Mouse (Mus musculus) limb, embryonic 13.5 days (tissue): Measurements from ENCODE around the gene Rbpms2. TPM values are rescaled to one million over a fixed set of nuclear protein-coding genes. Genes with fewer than 3 reads are reported as not detected.
A peak's percentile ranks its signal among the peaks of the same experiment; 100 is the strongest.

ENCODE experiments used
- ATAC-seq: fragments of 200-750 bp; cut with Nextera tagmentation; 2 replicates; pipeline ENCODE4 v1.8.0; 2017; ENCODE audit warnings: low read depth, moderate number of reproducible peaks, moderate TSS enrichment; ENCODE audit not compliant: low FRiP score
- H3K27ac ChIP-seq: fragments of 300-500 bp; sonication (generic); 2 replicates; pipeline ENCODE4 v1.5.1; 2015; ENCODE audit warnings: inconsistent platforms, mild to moderate bottlenecking, moderate library complexity
- H3K27me3 ChIP-seq: fragments of 300-500 bp; sonication (generic); 2 replicates; pipeline ENCODE4 v1.6.1; 2015; ENCODE audit warnings: mild to moderate bottlenecking, inconsistent platforms
- H3K36me3 ChIP-seq: fragments of 300-500 bp; sonication (generic); 2 replicates; pipeline ENCODE4 v1.6.1; 2015; ENCODE audit warnings: inconsistent platforms, mild to moderate bottlenecking, moderate library complexity
- H3K4me1 ChIP-seq: fragments of 300-500 bp; sonication (generic); 2 replicates; pipeline ENCODE4 v1.6.1; 2015; ENCODE audit warnings: inconsistent platforms
- H3K4me2 ChIP-seq: fragments of 300-500 bp; sonication (generic); replicated peaks from 2 replicates; pipeline ENCODE4 v1.6.1; 2015; ENCODE audit warnings: inconsistent platforms, mild to moderate bottlenecking, moderate library complexity
- H3K4me3 ChIP-seq: fragments of 300-500 bp; sonication (generic); 2 replicates; pipeline ENCODE4 v1.5.1; 2015; ENCODE audit warnings: moderate library complexity, mild to moderate bottlenecking, inconsistent platforms
- H3K9ac ChIP-seq: fragments of 300-500 bp; sonication (generic); 2 replicates; pipeline ENCODE4 v1.6.1; 2015; ENCODE audit warnings: mild to moderate bottlenecking, inconsistent platforms
- H3K9me3 ChIP-seq: fragments of 300-500 bp; sonication (generic); 2 replicates; pipeline ENCODE4 v1.6.1; 2016; ENCODE audit warnings: inconsistent platforms
- WGBS: fragments of 180-500 bp; shearing (Covaris S2); methylation state at CpG from one replicate; pipeline ENCODE4 v1.1.7; 2015; 5-methylcytosine and 5-hydroxymethylcytosine counted together
- polyA plus RNA-seq: library from polyadenylated mRNA; unstranded; fragments of >200 nt; fragmentation: Nextera tagmentation; extraction: Ambion mirVana; gene quantifications from 2 replicates; pipeline ENCODE4 v1.2.1, GENCODE M21; 2015

Rbpms2 gene
- polyA plus RNA-seq, 1 experiment from 2014 or later, result 16.1 TPM

DNA sequence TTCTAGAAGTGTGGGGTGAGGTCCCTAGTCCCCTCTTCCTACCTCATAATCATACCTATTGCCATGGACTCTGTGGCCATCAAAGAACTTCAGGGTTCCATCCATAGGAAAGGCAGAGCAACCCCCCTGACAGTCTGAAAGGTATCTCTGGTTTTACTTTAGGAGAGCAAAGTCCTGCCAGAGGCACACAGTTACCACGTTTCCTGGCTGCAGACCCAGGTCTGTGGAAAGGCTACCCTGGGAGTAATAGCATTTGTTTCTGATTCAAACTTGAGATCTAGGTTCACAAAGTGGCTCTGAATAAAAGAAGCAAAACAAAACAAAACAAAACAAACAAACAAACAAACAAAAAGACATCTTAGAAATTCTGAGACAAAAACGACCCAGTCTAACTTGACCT is 5.2 kb upstream of the Rbpms2 start:
- peaks cover 25% of the 10 kb centered on the region for H3K27me3 ChIP-seq
- no peak overlapping the region for H3K4me3 ChIP-seq
- H3K27ac ChIP-seq, result no peak overlapping the region
- ATAC-seq, result no peak
- H3K36me3 ChIP-seq, result no peaks in the 10 kb centered on the region
- peaks cover 8% of the 10 kb centered on the region for H3K4me1 ChIP-seq
- 58% methylated on average over 2 of the region's 2 CpGs for WGBS
- H3K9me3 ChIP-seq, result no peaks in the 10 kb centered on the region
- H3K4me2 ChIP-seq, result no peak overlapping the region
- H3K9ac ChIP-seq, result no peak overlapping the region

DNA sequence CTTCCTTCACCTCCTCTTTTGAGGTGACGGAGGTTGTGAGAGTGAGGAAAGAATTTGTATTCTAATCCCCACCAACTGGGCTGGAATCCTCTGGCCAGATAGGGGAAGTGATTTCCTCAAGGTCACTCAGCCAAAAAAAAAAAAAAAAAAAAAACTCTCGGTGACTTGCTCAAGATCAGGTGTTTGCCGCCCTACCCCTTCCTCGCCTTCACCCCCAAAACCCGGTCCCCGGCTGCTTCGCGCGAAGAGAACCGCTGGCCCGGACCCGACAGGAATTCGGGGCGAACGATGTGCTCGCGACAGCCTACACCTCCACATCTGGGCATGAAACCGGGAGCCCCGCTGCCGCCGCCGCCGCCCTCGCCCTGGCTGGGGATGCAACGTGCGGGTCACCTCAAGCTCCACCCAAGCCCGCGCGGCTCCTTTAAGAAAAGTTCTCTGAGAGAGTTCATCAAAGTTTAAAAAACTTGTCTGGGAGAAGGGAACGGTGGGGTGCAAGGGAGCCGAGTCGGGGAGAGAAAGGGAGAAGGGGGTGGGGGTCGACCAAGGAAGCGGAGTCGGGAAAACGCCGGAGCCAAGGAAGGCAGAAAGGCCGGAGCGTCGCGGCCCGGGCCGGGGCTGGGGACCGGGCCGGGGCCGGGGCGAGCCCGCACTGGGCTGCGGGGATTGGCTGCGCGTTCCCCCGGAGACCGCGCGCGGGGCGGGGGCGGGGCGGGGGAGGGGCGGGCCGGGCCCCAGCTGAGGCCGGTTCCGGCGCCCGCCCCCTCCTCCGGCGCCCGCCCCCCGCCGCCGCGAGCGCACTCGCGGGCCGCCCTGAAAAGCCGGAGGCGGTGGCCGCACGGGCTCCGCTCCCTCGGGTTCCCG is 551 bp downstream of the Rbpms2 start:
- H3K27ac ChIP-seq, result 0 out of 2 replicates have a peak overlapping the region, but pooled peaks have one; percentile 39
- no peaks in the 10 kb centered on the region for H3K36me3 ChIP-seq
- H3K9ac ChIP-seq, result peak overlapping the region; percentile 67
- WGBS, result under 1% methylated on average over 35 of the region's 83 CpGs
- peak; percentile 89 for ATAC-seq
- H3K4me2 ChIP-seq, result peak overlapping the region; percentile 97
- H3K4me3 ChIP-seq, result peak overlapping the region; percentile 58
- peaks cover 25% of the 10 kb centered on the region for H3K4me1 ChIP-seq
- H3K9me3 ChIP-seq, result no peaks in the 10 kb centered on the region
- H3K27me3 ChIP-seq, result peaks cover 44% of the 10 kb centered on the region

DNA sequence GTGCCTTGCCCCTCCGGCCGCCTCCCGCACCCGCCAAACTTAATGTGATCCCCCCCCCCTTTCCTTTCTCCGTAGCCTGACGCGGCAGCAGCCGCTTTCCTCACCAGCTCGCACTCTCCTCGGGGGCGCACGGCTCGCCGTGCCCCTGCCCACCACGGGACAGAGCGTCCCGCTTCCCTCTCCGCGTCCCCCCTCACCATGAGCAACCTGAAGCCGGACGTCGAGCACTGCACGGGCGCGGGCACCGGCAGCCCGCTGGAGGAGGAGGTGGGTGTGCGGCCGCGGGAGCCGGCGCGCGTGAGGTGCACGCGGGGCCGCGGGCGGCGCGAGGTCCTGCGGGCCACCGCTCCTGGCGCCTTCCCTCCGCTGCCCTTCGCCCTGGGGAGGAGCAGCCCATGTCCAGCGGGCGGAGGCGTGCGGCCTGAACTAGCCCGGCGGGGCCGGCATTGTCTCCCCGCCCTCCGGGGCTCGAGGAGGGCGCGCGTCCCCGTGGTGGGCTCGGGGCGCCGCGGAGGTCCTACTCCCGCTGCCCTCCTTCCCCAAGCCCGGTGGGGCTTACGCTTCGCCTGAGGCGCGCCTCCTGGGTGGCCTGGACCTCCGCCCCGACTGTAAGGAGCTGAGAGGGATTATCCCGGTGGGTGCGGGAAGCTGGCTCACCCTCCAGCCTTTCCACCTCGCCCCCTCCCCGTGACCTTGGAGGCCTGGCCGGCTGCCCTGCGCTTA is 1.3 kb downstream of the Rbpms2 start:
- Histone ChIP-seq H3K9ac (peak overlapping the region; percentile 67), H3K4me2 (peak overlapping the region; percentile 97), H3K27me3 (peaks cover 44% of the 10 kb centered on the region), H3K36me3 (no peaks in the 10 kb centered on the region), H3K27ac (no peak overlapping the region), H3K4me3 (peak overlapping the region; percentile 58), H3K9me3 (no peaks in the 10 kb centered on the region), H3K4me1 (peaks cover 25% of the 10 kb centered on the region)
- ATAC-seq, result peak; percentile 73
- WGBS, result under 1% methylated on average over 58 of the region's 78 CpGs

DNA sequence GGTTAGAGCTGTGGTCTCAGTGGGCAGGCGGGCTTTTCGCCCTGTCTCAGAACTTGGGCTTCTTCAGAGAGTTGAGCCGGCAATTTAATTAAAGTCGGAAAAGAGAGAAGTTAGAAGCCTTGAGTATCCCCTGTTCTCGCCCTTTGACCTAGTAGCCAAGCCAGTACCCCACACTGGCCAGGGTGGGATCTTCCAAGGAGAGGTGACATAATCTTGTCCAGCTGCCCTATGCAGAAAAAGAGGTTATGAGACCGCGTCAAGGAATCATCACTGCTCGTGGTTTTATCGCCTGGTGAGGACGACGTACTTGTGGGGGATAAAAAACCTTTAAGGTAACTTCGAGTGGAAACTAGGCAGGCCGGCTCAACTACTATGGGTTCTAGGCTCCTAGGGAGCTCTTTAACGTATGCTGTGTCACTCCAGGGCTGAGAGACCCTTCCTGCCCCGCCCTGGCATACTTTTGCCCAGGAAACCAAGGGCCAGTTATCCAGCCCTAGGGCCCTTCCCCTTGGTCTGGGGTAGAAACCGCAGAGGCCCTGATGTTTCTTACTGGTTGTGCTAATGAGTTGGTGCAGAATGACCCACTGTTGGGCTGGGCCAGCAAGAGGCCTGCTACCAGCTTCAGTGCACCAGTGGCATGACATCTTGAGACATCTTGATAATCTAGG is 2.0 kb downstream of the Rbpms2 start:
- Histone ChIP-seq H3K4me3 (peak overlapping the region; percentile 58), H3K9ac (peak overlapping the region; percentile 67), H3K27ac (no peak overlapping the region), H3K9me3 (no peaks in the 10 kb centered on the region), H3K36me3 (no peaks in the 10 kb centered on the region), H3K4me1 (peaks cover 25% of the 10 kb centered on the region), H3K27me3 (peaks cover 38% of the 10 kb centered on the region), H3K4me2 (peak overlapping the region; percentile 97)
- ATAC-seq, result no peak
- 20% methylated on average over 16 of the region's 16 CpGs for WGBS

DNA sequence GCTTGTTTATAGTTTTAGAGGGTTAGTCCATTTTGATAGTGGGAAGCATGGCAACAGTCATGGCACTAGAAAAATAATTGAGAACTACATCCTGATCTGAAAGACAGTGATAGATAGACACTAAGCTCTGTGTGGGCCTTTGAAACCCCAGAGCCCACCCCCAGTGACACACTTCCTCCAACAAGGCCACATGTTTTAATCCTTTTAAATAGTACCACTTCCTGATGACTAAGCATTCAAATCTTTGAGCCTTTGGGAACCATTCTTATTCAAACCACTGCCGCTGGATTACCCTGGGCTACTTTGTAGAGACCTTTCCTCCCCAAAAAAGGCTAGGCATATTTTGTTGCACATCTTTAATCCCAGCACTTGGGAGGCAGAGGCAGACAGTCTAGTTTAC is 6.3 kb downstream of the Rbpms2 start:
- WGBS, result 94% methylated on average over 1 of the region's 1 CpGs
- H3K9ac ChIP-seq, result no peak overlapping the region
- no peak overlapping the region for H3K4me2 ChIP-seq
- H3K4me1 ChIP-seq, result peaks cover 27% of the 10 kb centered on the region
- H3K36me3 ChIP-seq, result no peaks in the 10 kb centered on the region
- H3K4me3 ChIP-seq, result no peak overlapping the region
- H3K9me3 ChIP-seq, result no peaks in the 10 kb centered on the region
- H3K27me3 ChIP-seq, result peaks cover 18% of the 10 kb centered on the region
- ATAC-seq, result no peak
- H3K27ac ChIP-seq, result no peak overlapping the region

DNA sequence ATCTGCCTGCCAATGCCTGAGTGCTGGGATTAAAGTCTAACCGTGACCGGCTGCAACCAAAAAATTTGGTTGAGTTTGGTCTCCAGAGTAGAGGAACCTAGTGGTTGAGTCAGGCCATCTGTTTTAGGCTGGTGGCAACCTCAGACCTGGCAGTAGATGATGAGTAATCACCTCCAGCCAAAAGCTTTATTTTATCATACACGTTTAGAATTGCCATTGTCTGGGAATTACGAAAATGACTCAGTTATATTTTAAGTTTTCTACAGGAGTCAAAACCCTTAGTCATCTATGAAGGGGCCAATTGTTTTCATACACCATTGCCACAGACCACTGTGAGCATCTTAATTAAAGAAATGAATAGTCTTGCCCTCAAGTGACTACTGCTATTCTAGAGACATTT is 7.5 kb downstream of the Rbpms2 start:
- H3K4me3 ChIP-seq, result no peak overlapping the region
- no peak overlapping the region for H3K9ac ChIP-seq
- H3K4me1 ChIP-seq, result peaks cover 28% of the 10 kb centered on the region
- WGBS, result 91% methylated on average over 4 of the region's 4 CpGs
- H3K27ac ChIP-seq, result no peak overlapping the region
- no peak overlapping the region for H3K4me2 ChIP-seq
- 0 out of 2 replicates have a peak, but pooled peaks cover 6% of the 10 kb centered on the region for H3K27me3 ChIP-seq
- no peak for ATAC-seq
- no peaks in the 10 kb centered on the region for H3K36me3 ChIP-seq
- no peaks in the 10 kb centered on the region for H3K9me3 ChIP-seq

DNA sequence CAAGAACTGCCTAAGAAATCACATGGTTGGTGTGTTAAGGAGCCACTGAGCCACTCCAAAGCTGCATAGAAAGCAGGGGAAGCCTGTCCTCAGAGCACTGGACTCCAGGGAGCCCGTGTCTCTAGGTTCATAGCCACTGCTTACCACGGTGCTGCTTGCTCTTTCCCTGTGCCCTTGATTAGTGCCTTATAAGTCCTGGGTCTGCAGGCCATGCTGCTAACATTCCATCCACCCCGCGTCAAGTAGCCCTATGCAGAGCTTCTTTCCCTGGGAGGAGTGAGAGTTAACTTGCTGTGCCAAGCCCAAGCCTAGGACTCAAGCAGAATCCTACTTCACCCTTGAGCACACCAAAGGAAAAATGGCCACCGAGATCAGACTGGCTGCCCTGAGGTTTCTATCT is 9.6 kb downstream of the Rbpms2 start:
- Histone ChIP-seq H3K27ac (no peak overlapping the region), H3K4me2 (no peak overlapping the region), H3K4me3 (no peak overlapping the region), H3K4me1 (peaks cover 23% of the 10 kb centered on the region), H3K36me3 (no peaks in the 10 kb centered on the region), H3K9me3 (no peaks in the 10 kb centered on the region), H3K27me3 (no peaks in the 10 kb centered on the region), H3K9ac (no peak overlapping the region)
- ATAC-seq, result no peak
- WGBS, result 46% methylated on average over 5 of the region's 5 CpGs

DNA sequence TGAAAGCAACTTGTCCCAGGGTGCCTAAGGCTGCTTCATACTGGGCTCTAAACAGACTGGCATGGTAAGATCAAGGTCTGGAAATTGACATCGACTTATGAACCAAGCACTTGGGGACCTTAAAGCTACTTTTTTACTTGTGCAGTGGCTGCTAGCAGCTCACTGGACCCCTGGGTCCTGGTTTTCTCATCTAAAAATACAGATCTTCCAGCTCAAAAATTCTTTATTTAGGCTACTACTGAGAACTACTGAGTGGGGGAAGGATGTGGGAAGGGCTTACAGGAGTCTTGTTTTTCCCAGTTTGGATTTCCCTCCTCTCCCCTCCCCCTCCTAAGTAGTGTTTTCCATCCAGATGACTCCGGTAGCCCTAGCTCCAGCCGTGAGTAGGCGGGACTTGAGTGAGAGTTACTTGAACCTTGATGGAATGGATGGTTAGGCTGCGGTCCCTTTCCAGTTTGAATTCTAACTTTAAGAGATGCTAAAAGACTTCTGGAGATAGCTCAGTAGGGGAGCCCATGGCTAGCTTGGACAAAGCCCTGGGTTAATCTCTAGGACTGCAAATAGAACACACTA is 11.5 kb downstream of the Rbpms2 start:
- no peaks in the 10 kb centered on the region for H3K27me3 ChIP-seq
- H3K4me2 ChIP-seq, result peak overlapping the region; percentile 27
- H3K9ac ChIP-seq, result no peak overlapping the region
- H3K4me1 ChIP-seq, result peaks cover 26% of the 10 kb centered on the region
- H3K36me3 ChIP-seq, result no peaks in the 10 kb centered on the region
- ATAC-seq, result 0 out of 2 replicates have a peak, but pooled peaks have one; percentile 40
- H3K27ac ChIP-seq, result peak overlapping the region; percentile 33; the same call in 1 of the 2 replicates
- 5% methylated on average over 5 of the region's 5 CpGs for WGBS
- no peak overlapping the region for H3K4me3 ChIP-seq
- H3K9me3 ChIP-seq, result no peaks in the 10 kb centered on the region

DNA sequence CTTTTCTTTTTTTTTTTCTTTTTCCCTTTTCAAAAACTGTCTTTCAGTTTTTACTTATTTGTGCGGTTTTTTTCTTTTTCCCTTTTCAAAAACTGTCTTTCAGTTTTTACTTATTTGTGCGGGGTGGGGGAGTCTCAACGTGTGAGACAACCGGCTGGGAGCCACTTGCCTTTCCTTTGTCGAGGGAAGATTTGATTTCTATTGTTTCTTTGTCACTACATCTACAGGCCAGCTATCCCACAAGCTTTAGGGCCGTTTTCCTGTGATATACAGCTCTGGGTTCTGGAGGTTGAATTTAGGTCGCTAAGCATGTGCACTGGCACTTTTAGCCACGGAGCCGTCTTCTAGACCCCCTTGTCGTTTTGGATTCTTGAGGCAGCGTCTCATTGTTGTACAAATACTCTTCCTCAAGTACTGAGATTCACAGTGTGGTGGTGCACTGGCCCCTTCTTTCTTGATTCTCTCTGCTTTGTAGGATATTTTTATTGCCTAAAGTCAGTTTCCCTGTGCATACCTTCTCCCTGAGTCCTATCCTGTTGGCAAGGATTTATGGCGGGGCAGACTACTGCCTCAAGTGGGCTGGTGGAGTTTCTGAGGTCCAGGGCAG is 12.1 kb downstream of the Rbpms2 start:
- 22% methylated on average over 12 of the region's 12 CpGs for WGBS
- Histone ChIP-seq H3K27me3 (no peaks in the 10 kb centered on the region), H3K4me2 (peak overlapping the region; percentile 27), H3K27ac (no peak overlapping the region), H3K9me3 (no peaks in the 10 kb centered on the region), H3K4me1 (peaks cover 29% of the 10 kb centered on the region), H3K36me3 (no peaks in the 10 kb centered on the region), H3K9ac (no peak overlapping the region), H3K4me3 (no peak overlapping the region)
- no peak for ATAC-seq

DNA sequence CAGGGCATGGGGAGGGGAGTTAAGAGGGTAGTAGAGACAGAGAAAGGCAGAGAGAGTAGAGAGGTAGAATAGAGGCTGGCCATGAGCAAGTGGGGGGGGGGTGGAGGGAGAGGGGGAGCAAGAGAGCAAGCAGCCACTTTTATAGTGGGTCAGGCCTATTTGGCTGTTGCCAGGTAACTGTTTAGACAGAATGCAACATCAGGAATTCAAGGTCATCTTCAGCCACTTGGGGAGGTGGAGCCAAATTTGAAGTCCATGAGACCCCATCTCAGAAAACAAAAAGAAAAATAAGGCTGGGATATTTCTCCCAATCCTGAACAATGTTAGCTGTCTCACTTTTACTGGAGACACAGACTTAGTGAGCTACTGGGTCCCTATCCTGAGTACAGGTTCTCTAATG is 13.1 kb downstream of the Rbpms2 start:
- no peaks in the 10 kb centered on the region for H3K9me3 ChIP-seq
- no peak for ATAC-seq
- no peak overlapping the region for H3K27ac ChIP-seq
- H3K4me3 ChIP-seq, result no peak overlapping the region
- no peaks in the 10 kb centered on the region for H3K36me3 ChIP-seq
- H3K9ac ChIP-seq, result no peak overlapping the region
- no peaks in the 10 kb centered on the region for H3K27me3 ChIP-seq
- H3K4me1 ChIP-seq, result peaks cover 29% of the 10 kb centered on the region
- H3K4me2 ChIP-seq, result no peak overlapping the region

DNA sequence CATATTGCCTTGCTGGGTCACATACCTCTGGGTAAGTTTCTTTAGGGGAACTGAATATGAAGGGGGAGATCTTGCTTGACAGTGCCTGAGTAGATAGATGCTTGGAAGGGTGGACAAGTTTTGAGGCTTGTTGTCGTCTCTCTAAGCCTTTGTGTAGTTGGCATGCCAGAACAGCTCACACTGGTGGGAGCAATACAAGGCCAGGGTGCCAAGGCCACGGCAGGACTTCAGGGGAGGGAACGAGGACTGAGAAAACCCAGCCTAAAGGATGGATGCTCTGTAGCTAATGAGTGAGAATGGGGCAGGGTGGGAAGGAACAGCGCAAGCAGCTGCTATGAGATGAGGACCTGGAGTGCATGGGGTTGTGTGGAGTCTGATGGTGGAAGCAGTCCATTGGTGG is 15.5 kb downstream of the Rbpms2 start:
- H3K36me3 ChIP-seq, result no peaks in the 10 kb centered on the region
- 93% methylated on average over 4 of the region's 4 CpGs for WGBS
- ATAC-seq, result no peak

More for the DNA sequence above, 15.5 kb downstream of the Rbpms2 start:
- Histone ChIP-seq H3K9me3 (no peaks in the 10 kb centered on the region), H3K27me3 (no peaks in the 10 kb centered on the region), H3K9ac (no peak overlapping the region), H3K4me2 (no peak overlapping the region), H3K4me3 (no peak overlapping the region), H3K27ac (no peak overlapping the region), H3K4me1 (peaks cover 28% of the 10 kb centered on the region)
